Mouse (Mus musculus) stomach, embryonic 14.5 days (tissue): ENCODE data around the gene Adgre5. TPM values are rescaled to one million over a fixed set of nuclear protein-coding genes. Genes with fewer than 3 reads are reported as not detected.

Experiments
- ATAC-seq: fragments of 200-750 bp; cut with Nextera tagmentation; 2 replicates; pipeline ENCODE4 v1.8.0; 2017; ENCODE audit warnings: low read depth, moderate TSS enrichment; ENCODE audit not compliant: insufficient number of reproducible peaks, insufficient read depth, low FRiP score
- H3K27ac ChIP-seq: fragments of 300-500 bp; sonication (generic); 2 replicates; pipeline ENCODE4 v1.5.1; 2014; ENCODE audit warnings: mild to moderate bottlenecking, low read length, moderate library complexity, mixed read lengths
- H3K27me3 ChIP-seq: fragments of 300-500 bp; sonication (generic); 2 replicates; pipeline ENCODE4 v1.6.1; 2014; ENCODE audit warnings: low read length, control low read depth, mixed read lengths; ENCODE audit not compliant: control insufficient read depth, insufficient read depth
- H3K36me3 ChIP-seq: fragments of 300-500 bp; sonication (generic); 2 replicates; pipeline ENCODE4 v1.6.1; 2014; ENCODE audit warnings: mild to moderate bottlenecking, control low read depth, low read length, moderate library complexity, mixed read lengths; ENCODE audit not compliant: control insufficient read depth, insufficient read depth
- H3K4me1 ChIP-seq: fragments of 300-500 bp; sonication (generic); 2 replicates; pipeline ENCODE4 v1.6.1; 2014; ENCODE audit warnings: low read length, control low read depth, mixed read lengths; ENCODE audit not compliant: control insufficient read depth, insufficient read depth
- H3K4me2 ChIP-seq: fragments of 300-500 bp; sonication (generic); replicated peaks from 2 replicates; pipeline ENCODE4 v1.6.1; 2014; ENCODE audit warnings: low read depth, low read length, control low read depth
- H3K4me3 ChIP-seq: fragments of 300-500 bp; sonication (generic); 2 replicates; pipeline ENCODE4 v1.5.1; 2014; ENCODE audit warnings: low read depth, low read length, control low read depth
- H3K9ac ChIP-seq: fragments of 300-500 bp; sonication (generic); replicated peaks from 2 replicates; pipeline ENCODE4 v1.6.1; 2014; ENCODE audit warnings: low read depth, mild to moderate bottlenecking, control low read depth, low read length, moderate library complexity, mixed read lengths
- H3K9me3 ChIP-seq: fragments of 300-500 bp; sonication (generic); 2 replicates; pipeline ENCODE4 v1.6.1; 2016; ENCODE audit warnings: low read depth, low read length, control low read depth; ENCODE audit not compliant: control insufficient read depth
- WGBS: fragments of 180-500 bp; shearing (Covaris S2); extraction: QIAGEN DNeasy Blood & Tissue Kit; methylation state at CpG from one replicate; pipeline ENCODE4 v1.1.7; 2014; 5-methylcytosine and 5-hydroxymethylcytosine counted together
- microRNA-seq: library from miRNA; unstranded; fragments of <30 nt; microRNA quantifications from one replicate; pipeline ENCODE4, GENCODE M21; 2016
- polyA plus RNA-seq: library from polyadenylated mRNA; unstranded; fragments of >200 nt; fragmentation: Nextera tagmentation; extraction: Ambion mirVana; gene quantifications from 2 replicates; pipeline ENCODE4 v1.2.1, GENCODE M21; 2014

Gene Adgre5
- polyA plus RNA-seq, 1 experiment from 2014 or later, result 40.7 TPM

DNA sequence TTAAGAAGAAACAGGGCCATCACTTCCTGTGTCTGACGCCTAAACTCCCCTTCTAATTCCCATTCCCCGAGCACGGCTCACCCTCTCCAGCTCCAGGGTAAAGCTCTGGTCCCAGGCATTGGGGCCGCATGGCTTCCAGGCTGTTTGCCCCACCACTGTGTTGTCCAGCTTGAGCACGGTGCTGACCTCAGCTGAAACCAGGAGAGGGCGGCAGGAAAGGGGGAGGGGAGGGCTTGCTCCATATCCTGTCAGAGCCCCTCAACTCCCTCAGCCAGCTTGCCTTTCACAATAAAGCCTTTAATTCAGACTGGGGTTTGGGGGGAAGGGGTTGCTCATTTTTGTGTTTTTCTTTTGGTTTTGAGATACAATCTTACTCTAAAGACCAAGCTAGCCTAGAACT lies 60.0 kb downstream of the Adgre5 start:
- Histone ChIP-seq H3K27me3 (no peaks in the 10 kb centered on the region), H3K9me3 (no peaks in the 10 kb centered on the region), H3K4me3 (no peak overlapping the region), H3K36me3 (peaks cover 69% of the 10 kb centered on the region), H3K4me1 (0 out of 2 replicates have a peak, but pooled peaks cover 8% of the 10 kb centered on the region), H3K4me2 (no peak overlapping the region), H3K27ac (peak overlapping the region; percentile 56; the same call in 1 of the 2 replicates), H3K9ac (no peak overlapping the region)
- peak; percentile 70; the same call in 1 of the 2 replicates for ATAC-seq
- 19% methylated on average over 6 of the region's 6 CpGs for WGBS

DNA sequence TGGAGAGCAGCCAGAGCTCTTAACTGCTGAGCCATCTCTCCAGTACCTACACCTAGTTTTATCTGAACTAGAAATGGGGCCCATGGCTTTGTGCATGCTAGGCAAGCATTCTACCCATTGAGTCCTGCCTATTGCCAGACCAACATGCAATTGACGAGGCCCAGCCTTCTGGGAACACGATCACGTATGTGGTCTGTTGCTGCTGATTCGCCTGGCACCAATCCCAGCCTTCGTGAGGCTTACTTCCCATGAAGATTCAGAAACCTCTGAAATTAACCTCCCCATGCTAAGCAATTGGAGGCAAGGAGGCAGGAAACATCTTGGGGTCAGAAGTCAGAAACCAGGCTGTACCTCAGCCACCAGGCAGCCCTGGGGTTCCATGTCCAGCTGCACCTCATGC lies 60.5 kb downstream of the Adgre5 start:
- H3K4me2 ChIP-seq, result no peak overlapping the region
- no peak overlapping the region for H3K4me3 ChIP-seq
- 0 out of 2 replicates have a peak, but pooled peaks cover 8% of the 10 kb centered on the region for H3K4me1 ChIP-seq
- H3K27me3 ChIP-seq, result no peaks in the 10 kb centered on the region
- H3K36me3 ChIP-seq, result peaks cover 64% of the 10 kb centered on the region
- H3K9me3 ChIP-seq, result no peaks in the 10 kb centered on the region
- no peak overlapping the region for H3K9ac ChIP-seq
- H3K27ac ChIP-seq, result peak overlapping the region; percentile 56; the same call in 1 of the 2 replicates
- WGBS, result 63% methylated on average over 5 of the region's 5 CpGs
- no peak for ATAC-seq

DNA sequence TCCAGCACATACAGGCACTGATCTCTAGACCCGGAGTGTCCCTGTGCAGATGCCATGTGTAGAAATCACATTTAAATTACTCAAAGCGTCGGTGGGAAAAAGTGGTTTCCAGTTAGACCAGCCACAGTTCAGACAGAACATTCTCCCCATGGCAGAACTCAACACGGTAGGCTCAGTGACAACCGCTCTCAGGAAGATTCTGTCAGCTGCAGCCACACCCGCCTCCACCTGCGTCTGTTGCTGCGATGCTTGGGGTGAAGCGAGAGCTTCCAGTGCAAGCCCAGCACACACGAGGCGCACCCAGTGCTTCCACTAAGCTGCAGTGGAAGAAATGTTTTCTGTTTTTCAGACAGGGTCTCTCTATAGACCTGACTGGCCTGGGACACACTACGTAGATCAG lies 61.3 kb downstream of the Adgre5 start:
- 90% methylated on average over 12 of the region's 12 CpGs for WGBS
- no peak for ATAC-seq
- Histone ChIP-seq H3K9me3 (no peaks in the 10 kb centered on the region), H3K4me1 (0 out of 2 replicates have a peak, but pooled peaks cover 8% of the 10 kb centered on the region), H3K36me3 (peaks cover 60% of the 10 kb centered on the region), H3K4me3 (no peak overlapping the region), H3K4me2 (no peak overlapping the region), H3K9ac (no peak overlapping the region), H3K27me3 (no peaks in the 10 kb centered on the region), H3K27ac (no peak overlapping the region; the same call in 1 of the 2 replicates)

DNA sequence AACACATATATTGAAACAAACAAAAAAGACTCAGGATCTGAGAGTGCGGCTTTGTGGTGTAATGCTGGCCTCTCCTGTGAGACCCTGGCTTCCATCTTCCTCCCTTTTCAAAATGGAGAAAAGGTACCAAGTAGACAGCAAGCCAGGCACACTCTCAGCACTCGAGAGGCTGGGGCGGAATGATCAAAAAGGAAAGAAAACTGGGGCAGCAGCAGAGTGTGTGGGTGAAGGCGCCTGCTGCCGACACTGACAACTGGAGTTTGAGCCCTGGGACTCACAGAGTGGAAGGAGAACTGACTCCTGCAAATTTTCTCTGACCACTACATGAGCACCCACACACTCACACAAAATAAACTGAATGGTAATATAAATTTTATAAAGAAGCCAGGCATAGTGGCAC lies 66.6 kb downstream of the Adgre5 start:
- 95% methylated on average over 5 of the region's 5 CpGs for WGBS
- Histone ChIP-seq H3K9ac (no peak overlapping the region), H3K4me2 (no peak overlapping the region), H3K27me3 (no peaks in the 10 kb centered on the region), H3K4me1 (no peaks in the 10 kb centered on the region), H3K4me3 (no peak overlapping the region), H3K36me3 (peaks cover 61% of the 10 kb centered on the region), H3K9me3 (no peaks in the 10 kb centered on the region), H3K27ac (no peak overlapping the region)
- ATAC-seq, result no peak

Small RNA genes lying within 50 kb of the gene (microRNA-seq; reads per million reads assigned to microRNA genes)
- gene Mir1668, result not detected

Other genes with a start within 250 kb of the Adgre5 start
- not detected in 2 replicates for gene Olfr370, start 205.5 kb downstream of the Adgre5 start, polyA plus RNA-seq
- gene Ndufb7, start 174.7 kb downstream of the Adgre5 start, polyA plus RNA-seq, result 325 and 345 TPM in 2 replicates
- 629 and 635 TPM in 2 replicates for gene Tecr, start 133.4 kb downstream of the Adgre5 start, polyA plus RNA-seq
- 59.5 and 59.6 TPM in 2 replicates for gene Dnajb1, start 133.1 kb downstream of the Adgre5 start, polyA plus RNA-seq
- gene Gipc1, start 88.6 kb downstream of the Adgre5 start, polyA plus RNA-seq, result 180 and 185 TPM in 2 replicates
- gene Ptger1, start 74.6 kb downstream of the Adgre5 start, polyA plus RNA-seq, result 3.1 and 5.4 TPM in 2 replicates
- gene Pkn1, start 42.1 kb downstream of the Adgre5 start, polyA plus RNA-seq, result 30.1 and 30.7 TPM in 2 replicates
- 141 and 147 TPM in 2 replicates for gene Ddx39, start 26.1 kb downstream of the Adgre5 start, polyA plus RNA-seq
- gene Adgrl1, start 158.8 kb upstream of the Adgre5 start, polyA plus RNA-seq, result 29.5 and 31.3 TPM in 2 replicates
- 0.56 and 0.70 TPM in 2 replicates for gene Gm10644, start 213.9 kb upstream of the Adgre5 start, polyA plus RNA-seq
- gene Asf1b, start 214.2 kb upstream of the Adgre5 start, polyA plus RNA-seq, result 53.2 and 58.2 TPM in 2 replicates
- gene Prkaca, start 231.7 kb upstream of the Adgre5 start, polyA plus RNA-seq, result 101 and 112 TPM in 2 replicates